Mouse (Mus musculus) embryonic facial prominence, embryonic 13.5 days (tissue): ENCODE results near the gene Kpna1. TPM values are rescaled to one million over a fixed set of nuclear protein-coding genes. Genes with fewer than 3 reads are reported as not detected.

Source experiments
- ATAC-seq: fragments of 200-750 bp; cut with Nextera tagmentation; 2 replicates; pipeline ENCODE4 v1.8.0; 2017; ENCODE audit warnings: low read depth; ENCODE audit not compliant: insufficient number of reproducible peaks, insufficient read depth, low FRiP score, low TSS enrichment
- H3K27ac ChIP-seq: fragments of 300-500 bp; sonication (generic); 2 replicates; pipeline ENCODE4 v1.5.1; 2015; ENCODE audit warnings: moderate library complexity, mild to moderate bottlenecking, inconsistent platforms
- H3K27me3 ChIP-seq: fragments of 300-500 bp; sonication (generic); 2 replicates; pipeline ENCODE4 v1.6.1; 2015; ENCODE audit warnings: mild to moderate bottlenecking, inconsistent platforms
- H3K36me3 ChIP-seq: fragments of 300-500 bp; sonication (generic); 2 replicates; pipeline ENCODE4 v1.6.1; 2015; ENCODE audit warnings: mild to moderate bottlenecking, inconsistent platforms
- H3K4me1 ChIP-seq: fragments of 300-500 bp; sonication (generic); 2 replicates; pipeline ENCODE4 v1.6.1; 2015; ENCODE audit warnings: inconsistent platforms
- H3K4me2 ChIP-seq: fragments of 300-500 bp; sonication (generic); 2 replicates; pipeline ENCODE4 v1.6.1; 2015; ENCODE audit warnings: moderate library complexity, mild to moderate bottlenecking, inconsistent platforms
- H3K4me3 ChIP-seq: fragments of 300-500 bp; sonication (generic); 2 replicates; pipeline ENCODE4 v1.5.1; 2015; ENCODE audit warnings: mild to moderate bottlenecking, inconsistent platforms
- H3K9ac ChIP-seq: fragments of 300-500 bp; sonication (generic); 2 replicates; pipeline ENCODE4 v1.6.1; 2015; ENCODE audit warnings: mild to moderate bottlenecking, inconsistent platforms
- H3K9me3 ChIP-seq: fragments of 300-500 bp; sonication (generic); 2 replicates; pipeline ENCODE4 v1.6.1; 2016; ENCODE audit warnings: inconsistent platforms
- WGBS: fragments of 180-500 bp; shearing (Covaris S2); methylation state at CpG from one replicate; pipeline ENCODE4 v1.1.7; 2015; ENCODE audit warnings: mixed read lengths; 5-methylcytosine and 5-hydroxymethylcytosine counted together
- polyA plus RNA-seq: library from polyadenylated mRNA; unstranded; fragments of >200 nt; fragmentation: Nextera tagmentation; extraction: Ambion mirVana; gene quantifications from 2 replicates; pipeline ENCODE4 v1.2.1, GENCODE M21; 2015

Kpna1 gene
- polyA plus RNA-seq, 1 experiment from 2014 or later, result 38.9 TPM

GRCm38 (mm10) chr16:35966411-35967115 is 12.0 kb upstream of the Kpna1 start:
- Histone ChIP-seq H3K27ac (no peak overlapping the region), H3K4me2 (no peak overlapping the region), H3K4me1 (no peaks in the 10 kb centered on the region), H3K27me3 (no peaks in the 10 kb centered on the region), H3K9me3 (no peaks in the 10 kb centered on the region), H3K4me3 (no peak overlapping the region), H3K36me3 (no peaks in the 10 kb centered on the region), H3K9ac (no peak overlapping the region)
- WGBS, result 35% methylated on average over 5 of the region's 5 CpGs
- no peak for ATAC-seq

GRCm38 (mm10) chr16:35967319-35967718 is 11.2 kb upstream of the Kpna1 start:
- Histone ChIP-seq H3K4me2 (no peak overlapping the region), H3K9me3 (no peaks in the 10 kb centered on the region), H3K4me1 (no peaks in the 10 kb centered on the region), H3K9ac (no peak overlapping the region), H3K27ac (no peak overlapping the region), H3K4me3 (no peak overlapping the region), H3K27me3 (no peaks in the 10 kb centered on the region), H3K36me3 (no peaks in the 10 kb centered on the region)
- ATAC-seq, result no peak
- 86% methylated on average over 4 of the region's 4 CpGs for WGBS

- Histone ChIP-seq H3K4me3 (no peak overlapping the region), H3K27me3 (no peaks in the 10 kb centered on the region), H3K9ac (no peak overlapping the region), H3K4me1 (no peaks in the 10 kb centered on the region), H3K4me2 (no peak overlapping the region), H3K36me3 (no peaks in the 10 kb centered on the region), H3K9me3 (no peaks in the 10 kb centered on the region), H3K27ac (no peak overlapping the region)
- 57% methylated on average over 2 of the region's 2 CpGs for WGBS
- ATAC-seq, result no peak
These were observed 10.4 kb upstream of the Kpna1 start for GRCm38 (mm10) chr16:35968149-35968548.

GRCm38 (mm10) chr16:35974021-35974420 is 4.5 kb upstream of the Kpna1 start:
- no peaks in the 10 kb centered on the region for H3K27me3 ChIP-seq
- no peak overlapping the region for H3K4me3 ChIP-seq
- no peaks in the 10 kb centered on the region for H3K36me3 ChIP-seq
- 59% methylated on average over 1 of the region's 1 CpGs for WGBS
- no peak for ATAC-seq
- no peaks in the 10 kb centered on the region for H3K4me1 ChIP-seq
- H3K9me3 ChIP-seq, result no peaks in the 10 kb centered on the region
- H3K4me2 ChIP-seq, result no peak overlapping the region
- no peak overlapping the region for H3K9ac ChIP-seq
- H3K27ac ChIP-seq, result no peak overlapping the region

- no peak overlapping the region for H3K27ac ChIP-seq
- 48% methylated on average over 19 of the region's 19 CpGs for WGBS
These were observed 2.8 kb downstream of the Kpna1 start for GRCm38 (mm10) chr16:35981363-35981821.

GRCm38 (mm10) chr16:35982506-35982901 is 4.0 kb downstream of the Kpna1 start:
- H3K4me1 ChIP-seq, result peaks cover 16% of the 10 kb centered on the region
- no peaks in the 10 kb centered on the region for H3K27me3 ChIP-seq
- H3K9ac ChIP-seq, result peak overlapping the region; percentile 94
- H3K27ac ChIP-seq, result 0 out of 2 replicates have a peak overlapping the region, but pooled peaks have one; percentile 99
- H3K9me3 ChIP-seq, result peaks cover 3% of the 10 kb centered on the region; the same call in 1 of the 2 replicates
- WGBS, result 3% methylated on average over 15 of the region's 15 CpGs
- peak overlapping the region; percentile 85 for H3K4me3 ChIP-seq
- H3K4me2 ChIP-seq, result peak overlapping the region; percentile 70
- no peak for ATAC-seq
- no peaks in the 10 kb centered on the region for H3K36me3 ChIP-seq

More at GRCm38 (mm10) chr16:35981363-35981821, 2.8 kb downstream of the Kpna1 start:
- Histone ChIP-seq H3K27me3 (no peaks in the 10 kb centered on the region), H3K9ac (no peak overlapping the region), H3K4me2 (no peak overlapping the region), H3K4me3 (no peak overlapping the region), H3K9me3 (peaks cover 3% of the 10 kb centered on the region; the same call in 1 of the 2 replicates), H3K4me1 (peaks cover 13% of the 10 kb centered on the region), H3K36me3 (no peaks in the 10 kb centered on the region)
- peak; percentile 92 for ATAC-seq

- Histone ChIP-seq H3K27me3 (no peaks in the 10 kb centered on the region), H3K9ac (peak overlapping the region; percentile 94), H3K4me1 (peaks cover 16% of the 10 kb centered on the region), H3K36me3 (no peaks in the 10 kb centered on the region), H3K27ac (peak overlapping the region; percentile 99), H3K9me3 (peaks cover 3% of the 10 kb centered on the region; the same call in 1 of the 2 replicates), H3K4me2 (peak overlapping the region; percentile 70), H3K4me3 (peak overlapping the region; percentile 85)
- whole genome bisulfite sequencing, result under 1% methylated on average over 47 of the region's 54 CpGs
- ATAC-seq, result peak; percentile 92
These were observed 4.5 kb downstream of the Kpna1 start for GRCm38 (mm10) chr16:35982902-35983516.

- WGBS, result under 1% methylated on average over 69 of the region's 86 CpGs
- no peaks in the 10 kb centered on the region for H3K27me3 ChIP-seq
- H3K9me3 ChIP-seq, result peaks cover 3% of the 10 kb centered on the region; the same call in 1 of the 2 replicates
- H3K9ac ChIP-seq, result peak overlapping the region; percentile 94
- H3K4me1 ChIP-seq, result peaks cover 16% of the 10 kb centered on the region
- ATAC-seq, result peak; percentile 53
- peak overlapping the region; percentile 85 for H3K4me3 ChIP-seq
- H3K4me2 ChIP-seq, result peak overlapping the region; percentile 70
- peak overlapping the region; percentile 99 for H3K27ac ChIP-seq
- no peaks in the 10 kb centered on the region for H3K36me3 ChIP-seq
These were observed 5.1 kb downstream of the Kpna1 start for GRCm38 (mm10) chr16:35983517-35984101.

GRCm38 (mm10) chr16:35984471-35984870 is 5.9 kb downstream of the Kpna1 start:
- ATAC-seq, result no peak
- Histone ChIP-seq H3K4me3 (peak overlapping the region; percentile 85), H3K9me3 (peaks cover 3% of the 10 kb centered on the region; the same call in 1 of the 2 replicates), H3K4me1 (peaks cover 16% of the 10 kb centered on the region), H3K9ac (no peak overlapping the region), H3K27me3 (no peaks in the 10 kb centered on the region), H3K4me2 (peak overlapping the region; percentile 70), H3K36me3 (peaks cover 2% of the 10 kb centered on the region; the same call in 1 of the 2 replicates), H3K27ac (no peak overlapping the region)
- 66% methylated on average over 3 of the region's 3 CpGs for WGBS

- peaks cover 4% of the 10 kb centered on the region; the same call in 1 of the 2 replicates for H3K36me3 ChIP-seq
- no peak overlapping the region for H3K27ac ChIP-seq
- H3K27me3 ChIP-seq, result no peaks in the 10 kb centered on the region
- no peak overlapping the region for H3K4me3 ChIP-seq
- H3K9me3 ChIP-seq, result no peaks in the 10 kb centered on the region
- peaks cover 17% of the 10 kb centered on the region for H3K4me1 ChIP-seq
- ATAC-seq, result no peak
- WGBS, result 78% methylated on average over 1 of the region's 1 CpGs
- no peak overlapping the region for H3K4me2 ChIP-seq
- no peak overlapping the region for H3K9ac ChIP-seq
These were observed 9.4 kb downstream of the Kpna1 start for GRCm38 (mm10) chr16:35987930-35988329.

GRCm38 (mm10) chr16:35992391-35992790 is 13.8 kb downstream of the Kpna1 start:
- 67% methylated on average over 1 of the region's 1 CpGs for WGBS

More at GRCm38 (mm10) chr16:35992391-35992790, 13.8 kb downstream of the Kpna1 start:
- no peak overlapping the region for H3K27ac ChIP-seq
- no peaks in the 10 kb centered on the region for H3K9me3 ChIP-seq
- H3K4me1 ChIP-seq, result peaks cover 3% of the 10 kb centered on the region
- ATAC-seq, result no peak
- H3K9ac ChIP-seq, result no peak overlapping the region
- no peaks in the 10 kb centered on the region for H3K27me3 ChIP-seq
- no peak overlapping the region for H3K4me2 ChIP-seq
- peaks cover 4% of the 10 kb centered on the region; the same call in 1 of the 2 replicates for H3K36me3 ChIP-seq
- H3K4me3 ChIP-seq, result no peak overlapping the region
